Mouse (Mus musculus) testis, adult 2 months (tissue): ENCODE measurements around the gene Slc25a21.

ENCODE experiments used
- CTCF ChIP-seq: fragments of 200-500 bp; IDR thresholded peaks from 2 replicates; pipeline ENCODE4 v1.5.1; 2012; ENCODE audit warnings: low read depth, mild to moderate bottlenecking, inconsistent platforms, low read length, moderate library complexity; ENCODE audit not compliant: control insufficient read depth, insufficient read depth, insufficient replicate concordance
- POLR2A ChIP-seq: fragments of 200-500 bp; IDR thresholded peaks from 2 replicates; pipeline ENCODE4 v1.6.1; 2012; ENCODE audit warnings: low read depth, mild to moderate bottlenecking, inconsistent platforms, low read length, moderate library complexity; ENCODE audit not compliant: control insufficient read depth

GRCm38 (mm10) chr12:56959230-56960051, 237.8 kb downstream of the Slc25a21 start:
- TF ChIP-seq CTCF (no peak), POLR2A (no peak)
